Mouse (Mus musculus): Measurements from ENCODE around the gene Ak6. TPM values are rescaled to one million over a fixed set of nuclear protein-coding genes. Genes with fewer than 3 reads are reported as not detected.
A peak's percentile ranks its signal among the peaks of the same experiment; 100 is the strongest.

The Ak6 gene
- polyA plus RNA-seq, 1 experiment from 2014 or later: 327 TPM

DNA sequence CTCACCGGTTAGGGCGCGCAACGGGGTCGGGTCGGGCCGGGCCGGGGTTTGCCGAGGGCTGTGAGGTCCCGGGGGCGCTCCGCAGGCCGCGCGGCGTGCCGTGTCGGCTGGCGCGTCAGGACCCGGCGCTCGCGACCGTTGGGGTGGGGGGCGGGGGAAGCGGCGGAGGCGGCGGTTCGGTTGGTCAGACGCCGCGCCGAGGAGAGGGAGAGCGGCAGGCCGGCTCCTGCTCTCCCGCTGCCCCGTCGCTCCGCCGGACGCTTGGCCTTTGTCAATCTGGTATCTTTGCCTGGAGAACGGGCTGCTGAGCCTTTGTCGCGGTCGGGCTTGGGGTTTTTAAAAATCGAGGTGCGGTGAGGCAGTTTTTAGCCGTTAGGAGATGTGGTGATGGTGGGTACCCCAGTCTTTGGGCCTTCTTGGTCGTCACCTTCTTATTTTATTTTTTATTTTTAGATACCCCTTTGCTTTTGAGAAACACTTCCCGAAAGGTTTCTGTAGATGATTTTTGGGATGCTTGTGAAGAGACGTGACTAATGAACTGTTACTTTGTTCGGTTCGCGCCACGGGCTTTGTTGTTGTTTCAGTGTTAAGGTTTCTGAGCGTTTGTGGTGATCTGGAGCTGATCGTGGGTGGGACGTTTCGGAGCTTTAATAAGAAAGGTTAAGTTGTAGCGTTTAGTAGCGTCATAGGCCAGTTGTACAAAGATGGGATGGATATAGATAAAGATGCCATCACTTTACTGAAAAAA, 834 bp downstream of the Ak6 start, which contains the start of gene Taf9:
Gene Taf9, plus strand, starts transcription at position 141 of the 748 bp plus-strand sequence.
- H3K27ac ChIP-seq (ENCODE audit: low read depth, low read length): peak within 1 kb of the TSS; percentile 98
- peaks cover 6% of the 10 kb centered on the region for H3K4me1 ChIP-seq (ENCODE audit: control insufficient read depth, insufficient read depth, low read length)
- H3K9me3 ChIP-seq (ENCODE audit: control insufficient read depth, low read length): no peaks in the 10 kb centered on the region
- peak within 1 kb of the TSS; percentile 75 for H3K4me3 ChIP-seq (ENCODE audit: low read depth, low read length)
- H3K27me3 ChIP-seq (ENCODE audit: control insufficient read depth, insufficient read depth, low read length): no peaks in the 10 kb centered on the region
- peak within 1 kb of the TSS; percentile 91 for H3K9ac ChIP-seq (replicated peaks; ENCODE audit: low read depth, low read length)
- H3K36me3 ChIP-seq (ENCODE audit: control insufficient read depth, insufficient read depth, low read length): 0 out of 2 replicates have a peak, but pooled peaks cover 3% of the 10 kb centered on the region
- H3K4me2 ChIP-seq (ENCODE audit: low read depth, low read length): peak within 1 kb of the TSS; percentile 54
- WGBS: 1% methylated on average over 44 of the region's 63 CpGs
- ATAC-seq (ENCODE audit: low read depth): no peak; the same call in 1 of the 2 replicates

DNA sequence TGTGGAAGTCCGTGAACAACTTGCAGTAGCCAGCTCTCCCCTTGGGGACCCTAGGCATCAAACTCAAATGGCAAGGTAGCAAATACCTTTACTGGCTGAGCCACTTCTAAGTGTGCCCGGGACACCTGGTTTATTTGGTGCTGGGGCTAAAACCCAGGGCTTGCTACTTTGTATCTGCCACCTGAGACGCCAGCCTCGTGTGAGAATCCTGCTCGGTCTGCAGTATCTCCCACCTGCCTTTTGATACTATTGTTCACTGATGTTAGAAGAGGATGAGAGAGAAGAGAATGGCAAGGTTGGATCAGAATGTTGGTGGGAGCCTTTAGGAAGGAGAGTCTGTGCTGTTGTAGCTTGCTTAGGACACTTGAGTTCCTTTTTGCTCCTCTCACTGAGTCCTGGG, 7.3 kb downstream of the Ak6 start:
- H3K9ac ChIP-seq (replicated peaks; ENCODE audit: low read depth, low read length): no peak overlapping the region
- no peaks in the 10 kb centered on the region for H3K4me1 ChIP-seq (ENCODE audit: control insufficient read depth, insufficient read depth, low read length)
- no peak for ATAC-seq (ENCODE audit: low read depth)
- H3K36me3 ChIP-seq (ENCODE audit: control insufficient read depth, insufficient read depth, low read length): 0 out of 2 replicates have a peak, but pooled peaks cover 3% of the 10 kb centered on the region
- H3K27ac ChIP-seq (ENCODE audit: low read depth, low read length): no peak overlapping the region
- 91% methylated on average over 5 of the region's 5 CpGs for WGBS
- no peaks in the 10 kb centered on the region for H3K27me3 ChIP-seq (ENCODE audit: control insufficient read depth, insufficient read depth, low read length)
- H3K4me2 ChIP-seq (ENCODE audit: low read depth, low read length): no peak overlapping the region
- no peak overlapping the region for H3K4me3 ChIP-seq (ENCODE audit: low read depth, low read length)
- H3K9me3 ChIP-seq (ENCODE audit: control insufficient read depth, low read length): no peaks in the 10 kb centered on the region

DNA sequence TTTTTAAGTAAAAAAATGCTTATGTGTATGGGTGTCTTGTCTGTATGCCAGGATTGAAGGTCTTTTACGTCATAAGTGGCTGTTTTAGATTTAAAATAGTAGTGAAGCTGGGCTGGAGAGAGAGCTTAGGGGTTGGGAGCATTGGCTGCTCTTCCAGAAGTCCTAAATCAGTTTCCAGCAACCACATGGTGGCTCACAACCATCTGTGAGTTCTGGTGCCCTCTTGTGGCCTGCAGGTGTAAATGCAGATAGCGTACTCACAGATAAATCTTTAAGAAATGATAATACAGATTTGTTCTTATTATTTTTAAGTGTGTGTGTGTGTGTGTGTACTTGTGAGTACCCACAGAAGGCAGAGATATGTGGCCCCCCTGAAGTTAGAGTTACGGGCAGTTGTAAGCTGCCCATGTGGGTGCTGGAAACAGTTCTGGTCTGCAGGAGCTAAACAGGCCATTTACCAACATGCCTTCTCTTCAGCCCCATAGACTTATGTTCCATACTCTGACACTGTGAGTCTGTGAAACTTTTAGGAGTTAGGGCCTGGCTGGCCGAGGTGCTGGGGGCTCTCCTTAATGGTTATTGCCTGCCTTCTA, 9.2 kb downstream of the Ak6 start:
- no peak overlapping the region for H3K27ac ChIP-seq (ENCODE audit: low read depth, low read length)
- peak; percentile 42; the same call in 1 of the 2 replicates for ATAC-seq (ENCODE audit: low read depth)
- H3K9me3 ChIP-seq (ENCODE audit: control insufficient read depth, low read length): no peaks in the 10 kb centered on the region
- H3K27me3 ChIP-seq (ENCODE audit: control insufficient read depth, insufficient read depth, low read length): no peaks in the 10 kb centered on the region
- H3K4me2 ChIP-seq (ENCODE audit: low read depth, low read length): no peak overlapping the region
- H3K4me3 ChIP-seq (ENCODE audit: low read depth, low read length): no peak overlapping the region
- 0 out of 2 replicates have a peak, but pooled peaks cover 5% of the 10 kb centered on the region for H3K36me3 ChIP-seq (ENCODE audit: control insufficient read depth, insufficient read depth, low read length)
- 41% methylated on average over 4 of the region's 4 CpGs for WGBS
- H3K9ac ChIP-seq (replicated peaks; ENCODE audit: low read depth, low read length): no peak overlapping the region
- no peaks in the 10 kb centered on the region for H3K4me1 ChIP-seq (ENCODE audit: control insufficient read depth, insufficient read depth, low read length)

DNA sequence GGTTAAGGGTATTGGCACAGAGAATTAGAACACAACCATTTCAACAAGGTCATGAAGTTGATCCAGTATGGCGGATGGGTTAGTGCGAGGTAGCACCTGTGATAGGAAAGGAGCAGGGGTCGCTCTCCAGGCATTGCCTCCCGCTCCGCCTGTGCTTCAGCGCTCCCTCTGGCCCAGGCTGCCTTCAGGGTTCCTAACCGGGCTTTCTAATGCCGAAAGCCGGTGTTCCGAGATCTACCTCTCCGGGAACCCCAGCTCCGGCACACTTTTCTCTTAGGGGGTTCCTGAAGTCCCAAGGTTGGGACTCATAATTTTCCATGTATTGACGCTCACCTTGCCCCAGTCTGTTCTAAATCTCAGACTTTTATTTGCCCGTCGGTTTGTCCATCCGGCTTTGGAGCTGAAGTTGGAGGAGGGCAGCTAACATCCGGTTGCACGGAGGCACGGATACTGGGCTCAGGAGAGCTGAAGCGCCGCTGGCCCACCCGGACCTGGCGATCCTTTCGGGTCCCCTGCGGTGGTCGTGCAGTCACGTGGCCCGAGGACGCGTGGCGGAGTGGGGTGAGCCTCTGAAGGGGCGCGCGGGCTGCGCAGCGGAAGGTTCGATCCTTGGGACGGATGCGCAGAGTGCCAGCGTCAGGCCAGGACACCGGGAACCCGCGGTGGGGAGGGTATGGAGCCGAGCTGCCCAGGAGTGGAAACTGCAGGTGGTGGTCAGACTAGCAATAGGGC, 18.7 kb downstream of the Ak6 start, which contains the start of gene Ccdc125:
Gene Ccdc125, plus strand, starts transcription at position 427 of the 732 bp plus-strand sequence.
- peak; percentile 83 for ATAC-seq (ENCODE audit: low read depth)
- whole genome bisulfite sequencing: under 1% methylated on average over 44 of the region's 44 CpGs
- no peaks in the 10 kb centered on the region for H3K4me1 ChIP-seq (ENCODE audit: control insufficient read depth, insufficient read depth, low read length)
- H3K9ac ChIP-seq (replicated peaks; ENCODE audit: low read depth, low read length): peak within 1 kb of the TSS; percentile 46
- H3K36me3 ChIP-seq (ENCODE audit: control insufficient read depth, insufficient read depth, low read length): peaks cover 10% of the 10 kb centered on the region
- H3K4me2 ChIP-seq (ENCODE audit: low read depth, low read length): peak within 1 kb of the TSS; percentile 60
- no peak within 1 kb of the TSS for H3K27ac ChIP-seq (ENCODE audit: low read depth, low read length)
- H3K9me3 ChIP-seq (ENCODE audit: control insufficient read depth, low read length): no peaks in the 10 kb centered on the region
- peak within 1 kb of the TSS; percentile 36 for H3K4me3 ChIP-seq (ENCODE audit: low read depth, low read length)
- H3K27me3 ChIP-seq (ENCODE audit: control insufficient read depth, insufficient read depth, low read length): no peaks in the 10 kb centered on the region

DNA sequence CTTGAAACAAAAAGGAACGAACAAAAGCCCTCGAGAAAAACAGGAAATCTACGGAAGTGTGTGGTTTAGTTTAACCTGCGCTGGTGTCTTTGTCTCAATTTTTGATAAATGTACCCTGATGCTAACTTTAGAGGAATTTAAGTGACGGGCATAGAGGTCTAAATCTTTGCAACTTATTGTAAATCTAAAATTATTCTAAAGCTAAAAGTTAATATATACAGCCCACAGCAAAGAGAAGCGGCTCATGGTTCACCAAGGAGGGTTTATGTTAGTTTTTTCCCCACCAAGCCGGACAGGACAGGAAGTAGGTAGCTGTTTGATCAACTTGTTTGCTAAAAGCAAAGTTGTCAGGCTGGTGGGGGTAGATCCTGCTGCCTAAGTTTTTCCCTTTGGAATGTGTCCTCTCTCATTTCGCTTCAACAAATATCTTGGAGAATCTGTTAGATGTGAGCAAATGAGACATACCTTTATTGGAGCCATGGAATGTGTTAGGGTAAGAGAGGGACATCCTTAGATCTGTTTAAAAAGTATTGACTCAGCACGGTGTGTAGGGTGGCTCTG, 19.5 kb downstream of the Ak6 start:
- ATAC-seq (ENCODE audit: low read depth): no peak
- Histone ChIP-seq H3K9ac (replicated peaks; ENCODE audit: low read depth, low read length) (no peak overlapping the region), H3K36me3 (ENCODE audit: control insufficient read depth, insufficient read depth, low read length) (peaks cover 10% of the 10 kb centered on the region), H3K4me3 (ENCODE audit: low read depth, low read length) (peak overlapping the region; percentile 36; the same call in 1 of the 2 replicates), H3K9me3 (ENCODE audit: control insufficient read depth, low read length) (no peaks in the 10 kb centered on the region), H3K4me2 (ENCODE audit: low read depth, low read length) (peak overlapping the region; percentile 60; the same call in 1 of the 2 replicates), H3K27ac (ENCODE audit: low read depth, low read length) (no peak overlapping the region), H3K4me1 (ENCODE audit: control insufficient read depth, insufficient read depth, low read length) (no peaks in the 10 kb centered on the region), H3K27me3 (ENCODE audit: control insufficient read depth, insufficient read depth, low read length) (no peaks in the 10 kb centered on the region)
- WGBS: 65% methylated on average over 9 of the region's 9 CpGs

DNA sequence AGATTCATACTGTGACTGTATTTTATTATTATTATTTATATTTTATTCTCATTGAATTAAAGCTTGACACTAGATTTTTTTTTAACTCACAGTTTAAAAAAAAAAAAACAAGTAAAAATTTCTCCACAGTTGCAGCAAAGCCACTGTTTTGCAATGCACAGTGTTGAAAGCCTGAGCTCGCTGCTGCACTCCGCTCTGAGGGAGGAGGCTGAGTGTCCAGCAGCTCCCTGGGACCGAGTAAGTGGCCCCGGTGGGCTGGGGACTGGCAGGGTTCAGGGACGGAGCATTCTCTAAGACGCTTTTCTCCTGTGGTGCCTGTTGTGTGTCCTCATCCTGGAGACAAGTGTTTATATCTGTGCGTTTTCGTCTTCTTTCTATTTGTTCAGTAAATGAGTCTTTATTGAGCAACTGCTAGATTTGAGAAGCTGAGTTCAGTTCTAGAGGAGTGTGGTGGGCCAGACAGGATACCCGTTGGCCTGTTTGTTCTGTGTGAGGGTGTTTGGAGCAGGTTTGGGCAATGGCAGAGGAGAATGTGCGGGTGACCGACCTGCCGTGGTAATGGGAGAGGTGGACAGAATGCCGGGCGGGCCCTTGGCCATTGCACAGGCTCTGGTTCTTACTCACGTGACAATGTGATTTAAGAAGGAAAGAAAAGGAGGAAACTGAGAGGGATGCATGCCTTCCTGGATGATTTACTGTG, 25.3 kb downstream of the Ak6 start:
- H3K4me2 ChIP-seq (ENCODE audit: low read depth, low read length): no peak overlapping the region
- ATAC-seq (ENCODE audit: low read depth): no peak
- H3K36me3 ChIP-seq (ENCODE audit: control insufficient read depth, insufficient read depth, low read length): no peaks in the 10 kb centered on the region
- no peaks in the 10 kb centered on the region for H3K4me1 ChIP-seq (ENCODE audit: control insufficient read depth, insufficient read depth, low read length)
- no peaks in the 10 kb centered on the region for H3K27me3 ChIP-seq (ENCODE audit: control insufficient read depth, insufficient read depth, low read length)
- WGBS: 89% methylated on average over 15 of the region's 15 CpGs
- H3K9me3 ChIP-seq (ENCODE audit: control insufficient read depth, low read length): no peaks in the 10 kb centered on the region
- no peak overlapping the region for H3K4me3 ChIP-seq (ENCODE audit: low read depth, low read length)
- no peak overlapping the region for H3K9ac ChIP-seq (replicated peaks; ENCODE audit: low read depth, low read length)
- H3K27ac ChIP-seq (ENCODE audit: low read depth, low read length): no peak overlapping the region

DNA sequence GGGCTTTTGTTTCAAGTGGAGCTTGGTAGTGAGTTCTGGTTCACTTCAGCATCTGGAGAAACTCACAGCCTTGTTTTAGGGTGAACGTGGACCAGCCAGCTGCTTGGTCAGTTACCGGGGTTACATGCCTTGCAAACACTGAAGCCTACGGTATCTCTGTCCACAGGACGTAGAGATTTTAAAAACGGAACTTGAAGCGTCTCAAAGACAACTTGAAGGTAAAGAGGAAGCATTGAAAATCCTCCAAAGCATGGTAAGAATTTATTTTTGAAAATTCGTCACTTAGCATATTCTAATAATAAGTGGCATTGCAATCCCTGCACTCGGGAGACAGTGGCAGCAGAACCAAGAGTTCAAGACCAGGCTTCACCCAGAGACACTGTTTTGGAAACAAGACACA, 30.8 kb downstream of the Ak6 start:
- Histone ChIP-seq H3K27me3 (ENCODE audit: control insufficient read depth, insufficient read depth, low read length) (no peaks in the 10 kb centered on the region), H3K27ac (ENCODE audit: low read depth, low read length) (no peak overlapping the region), H3K4me2 (ENCODE audit: low read depth, low read length) (no peak overlapping the region), H3K9ac (replicated peaks; ENCODE audit: low read depth, low read length) (no peak overlapping the region), H3K4me3 (ENCODE audit: low read depth, low read length) (no peak overlapping the region), H3K4me1 (ENCODE audit: control insufficient read depth, insufficient read depth, low read length) (no peaks in the 10 kb centered on the region), H3K9me3 (ENCODE audit: control insufficient read depth, low read length) (no peaks in the 10 kb centered on the region), H3K36me3 (ENCODE audit: control insufficient read depth, insufficient read depth, low read length) (no peaks in the 10 kb centered on the region)
- 91% methylated on average over 8 of the region's 8 CpGs for WGBS
- no peak for ATAC-seq (ENCODE audit: low read depth)

DNA sequence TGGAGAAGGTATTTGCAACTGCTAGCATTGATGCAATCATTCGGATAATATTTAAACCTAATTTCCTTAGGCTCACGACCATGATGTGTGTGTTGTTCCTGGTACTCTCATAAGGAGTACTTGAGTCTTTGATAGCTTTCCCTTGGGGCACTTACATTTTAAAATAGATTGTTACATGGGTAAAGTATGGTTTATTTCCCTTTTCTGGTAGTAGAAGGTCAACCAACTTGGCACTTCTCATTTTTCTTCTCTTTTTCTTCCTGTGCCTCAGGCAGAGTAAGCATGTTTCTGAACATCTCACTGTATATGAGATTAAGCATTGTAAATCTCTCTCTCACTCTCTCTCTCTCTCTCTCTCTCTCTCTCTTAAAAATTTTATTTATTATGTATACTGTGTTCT, 32.1 kb downstream of the Ak6 start:
- no peaks in the 10 kb centered on the region for H3K27me3 ChIP-seq (ENCODE audit: control insufficient read depth, insufficient read depth, low read length)
- H3K9me3 ChIP-seq (ENCODE audit: control insufficient read depth, low read length): no peaks in the 10 kb centered on the region
- no peak overlapping the region for H3K27ac ChIP-seq (ENCODE audit: low read depth, low read length)
- no peaks in the 10 kb centered on the region for H3K36me3 ChIP-seq (ENCODE audit: control insufficient read depth, insufficient read depth, low read length)
- H3K9ac ChIP-seq (replicated peaks; ENCODE audit: low read depth, low read length): no peak overlapping the region
- 87% methylated on average over 2 of the region's 2 CpGs for WGBS
- H3K4me3 ChIP-seq (ENCODE audit: low read depth, low read length): no peak overlapping the region
- H3K4me2 ChIP-seq (ENCODE audit: low read depth, low read length): no peak overlapping the region
- no peaks in the 10 kb centered on the region for H3K4me1 ChIP-seq (ENCODE audit: control insufficient read depth, insufficient read depth, low read length)
- ATAC-seq (ENCODE audit: low read depth): no peak
